In the genomic region with DNA sequence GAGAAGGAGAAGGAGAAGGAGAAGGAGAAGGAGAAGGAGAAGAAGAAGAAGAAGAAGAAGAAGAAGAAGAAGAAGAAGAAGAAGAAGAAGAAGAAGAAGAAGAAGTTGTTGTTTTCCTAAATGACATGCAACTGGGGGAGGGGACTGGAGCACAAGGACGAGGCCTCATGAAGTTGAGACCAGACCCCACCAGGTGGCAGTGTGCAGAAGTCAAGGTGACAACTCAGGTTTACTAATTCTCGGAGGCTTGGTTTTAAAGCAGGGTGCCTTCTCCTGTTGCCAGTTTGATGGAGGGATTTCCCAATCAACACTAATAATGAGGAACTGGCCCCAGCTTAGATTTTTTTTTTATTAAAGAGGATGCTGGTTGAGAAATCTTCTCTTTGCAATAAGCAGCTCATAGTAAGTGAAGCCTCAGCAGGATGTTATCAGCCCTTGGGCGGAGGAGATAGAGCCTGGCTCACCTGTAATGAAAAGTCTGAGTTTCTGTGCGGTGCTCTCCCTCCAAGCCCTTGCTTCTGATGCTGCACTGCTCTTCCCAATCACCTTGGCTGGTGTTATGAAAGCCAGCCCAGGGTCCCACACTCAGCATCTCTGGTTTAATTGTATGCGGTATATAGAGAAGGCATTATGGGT, we compare ENCODE assay signal across 11 mouse cellular contexts.
DNase-seq lines count a peak whose midpoint lies in the region; ATAC-seq and TF ChIP-seq lines count a peak whose summit lies in the region.
"Had no signal": no experiment of that assay in that cellular context is flagged by ENCODE, and none has a peak within 500 bp of the region (broad histone marks: within the 10 kb centered on the region; RNA-seq: fewer than 3 reads in every experiment).

No protein-coding gene starts in this region.

- 56% methylated on average over 5 of the region's 5 CpGs for WGBS in forebrain, embryonic 14.5 days
- 62% methylated on average over 5 of the region's 5 CpGs for WGBS in forebrain, embryonic 12.5 days
- 53% methylated on average over 5 of the region's 5 CpGs for WGBS in neural tube, embryonic 15.5 days
- WGBS in lung, adult 2 months, result 51% methylated on average over 5 of the region's 5 CpGs

- no peaks in the 10 kb centered on the region for H3K27me3 ChIP-seq in forebrain, embryonic 14.5 days (replicated peaks; ENCODE audit: control insufficient read depth, insufficient read depth, low read length)
- H3K27me3 ChIP-seq in forebrain, embryonic 12.5 days, result 0 out of 2 replicates have a peak, but pooled peaks cover 3% of the 10 kb centered on the region
- H3K27me3 ChIP-seq in neural tube, embryonic 15.5 days (replicated peaks), result 0 out of 2 replicates have a peak, but pooled peaks cover 5% of the 10 kb centered on the region
- H3K27me3 ChIP-seq: heart, embryonic 13.5 days; neural tube, embryonic 12.5 days had no signal

- no peak overlapping the region for H3K27ac ChIP-seq in forebrain, embryonic 14.5 days (ENCODE audit: low read depth, low read length)
- H3K27ac ChIP-seq in forebrain, embryonic 12.5 days, result no peak overlapping the region
- no peak overlapping the region for H3K27ac ChIP-seq in neural tube, embryonic 15.5 days (replicated peaks)
- H3K27ac ChIP-seq: heart, embryonic 13.5 days; neural tube, embryonic 12.5 days had no signal

- TF ChIP-seq POLR2A in lung, adult 2 months (IDR thresholded peaks at IDR 0.05; ENCODE audit: borderline replicate concordance, extremely low read depth, low read depth, low read length), result no peak

- no peaks in the 10 kb centered on the region for H3K36me3 ChIP-seq in forebrain, embryonic 14.5 days (ENCODE audit: control insufficient read depth, insufficient read depth, low read length)
- H3K36me3 ChIP-seq in forebrain, embryonic 12.5 days (replicated peaks), result no peaks in the 10 kb centered on the region
- no peaks in the 10 kb centered on the region for H3K36me3 ChIP-seq in neural tube, embryonic 15.5 days
- H3K36me3 ChIP-seq: G1E; heart, embryonic 13.5 days; neural tube, embryonic 12.5 days had no signal

- H3K9ac ChIP-seq in forebrain, embryonic 14.5 days (ENCODE audit: low read length), result no peak overlapping the region
- no peak overlapping the region for H3K9ac ChIP-seq in forebrain, embryonic 12.5 days
- no peak overlapping the region for H3K9ac ChIP-seq in neural tube, embryonic 15.5 days (replicated peaks)
- H3K9ac ChIP-seq: heart, embryonic 13.5 days; neural tube, embryonic 12.5 days had no signal

- H3K4me3 ChIP-seq in forebrain, embryonic 14.5 days (ENCODE audit: low read depth, low read length), result no peak overlapping the region
- H3K4me3 ChIP-seq in forebrain, embryonic 12.5 days (replicated peaks), result no peak overlapping the region
- no peak overlapping the region for H3K4me3 ChIP-seq in neural tube, embryonic 15.5 days (replicated peaks)
- H3K4me3 ChIP-seq in lung, adult 2 months (replicated peaks; ENCODE audit: extremely low read depth, low read depth, low read length), result no peak overlapping the region
- H3K4me3 ChIP-seq: heart, embryonic 13.5 days; neural tube, embryonic 12.5 days had no signal

- H3K4me1 ChIP-seq in forebrain, embryonic 14.5 days (ENCODE audit: control insufficient read depth, insufficient read depth, low read length), result 0 out of 2 replicates have a peak, but pooled peaks cover 4% of the 10 kb centered on the region
- H3K4me1 ChIP-seq in forebrain, embryonic 12.5 days, result no peaks in the 10 kb centered on the region
- peaks cover 7% of the 10 kb centered on the region for H3K4me1 ChIP-seq in neural tube, embryonic 15.5 days
- H3K4me1 ChIP-seq in lung, adult 2 months (ENCODE audit: control insufficient read depth, insufficient read depth, low read length), result no peaks in the 10 kb centered on the region; the same call in 1 of the 2 replicates

- peak; percentile 61 for DNase-seq in forebrain, embryonic 14.5 days (ENCODE audit: low spot score)
- peak; percentile 24 for DNase-seq in neural tube, embryonic 10.5 days (ENCODE audit: extremely low spot score, low spot score)
- peak; percentile 60 for DNase-seq in cerebellum, adult 11-12 months
- DNase-seq in gastrocnemius, postnatal 25 days, result peak; percentile 19
- DNase-seq in lung, adult 2 months, result peak; percentile 49
- DNase-seq in spleen, postnatal 4 days (ENCODE audit: low spot score in 2 of 2), result peak; percentile 34 to 65

- no peak for ATAC-seq in forebrain, embryonic 14.5 days
- ATAC-seq in forebrain, embryonic 12.5 days (ENCODE audit: low FRiP score), result no peak
- no peak for ATAC-seq in neural tube, embryonic 15.5 days (ENCODE audit: low FRiP score)

- TF ChIP-seq CTCF in lung, adult 2 months (IDR thresholded peaks at IDR 0.05; ENCODE audit: insufficient read depth, low read length), result peak; percentile 70

- H3K4me2 ChIP-seq in forebrain, embryonic 14.5 days (ENCODE audit: low read length), result no peak overlapping the region
- no peak overlapping the region for H3K4me2 ChIP-seq in forebrain, embryonic 12.5 days
- no peak overlapping the region for H3K4me2 ChIP-seq in neural tube, embryonic 15.5 days
- H3K4me2 ChIP-seq: heart, embryonic 13.5 days; neural tube, embryonic 12.5 days had no signal

- H3K9me3 ChIP-seq in forebrain, embryonic 14.5 days (replicated peaks; ENCODE audit: control insufficient read depth, low read length), result no peaks in the 10 kb centered on the region
- no peaks in the 10 kb centered on the region for H3K9me3 ChIP-seq in forebrain, embryonic 12.5 days
- H3K9me3 ChIP-seq in neural tube, embryonic 15.5 days (replicated peaks), result no peaks in the 10 kb centered on the region
- H3K9me3 ChIP-seq: heart, embryonic 13.5 days; neural tube, embryonic 12.5 days had no signal
